Mouse (Mus musculus) liver, adult 2 months (tissue): ENCODE results near the gene Olfm1. TPM values are rescaled to one million over a fixed set of nuclear protein-coding genes. Genes with fewer than 3 reads are reported as not detected.

Source experiments
- DNase-seq: peaks from one replicate; pipeline ENCODE4 v3.0.0-alpha.2; 2011; ENCODE audit warnings: low read depth, low spot score; ENCODE audit errors: extremely low read depth
- H3K27ac ChIP-seq: fragments of 200-500 bp; replicated peaks from 2 replicates; pipeline ENCODE4 v1.5.1; 2012; ENCODE audit warnings: low read depth, mild to moderate bottlenecking, control low read depth, inconsistent platforms, low read length; ENCODE audit not compliant: insufficient read depth
- H3K27me3 ChIP-seq: fragments of 200-500 bp; 2 replicates; pipeline ENCODE4 v1.6.1; 2012; ENCODE audit warnings: mild to moderate bottlenecking, moderate library complexity, low read length, inconsistent platforms; ENCODE audit not compliant: control insufficient read depth, insufficient read depth
- H3K36me3 ChIP-seq: fragments of 200-500 bp; 2 replicates; pipeline ENCODE4 v1.6.1; 2012; ENCODE audit warnings: low read length, inconsistent platforms; ENCODE audit not compliant: control insufficient read depth, insufficient read depth
- H3K4me1 ChIP-seq: fragments of 200-500 bp; 2 replicates; pipeline ENCODE4 v1.6.1; 2011; ENCODE audit warnings: low read length; ENCODE audit not compliant: control insufficient read depth, insufficient read depth
- H3K4me3 ChIP-seq: fragments of 200-500 bp; 2 replicates; pipeline ENCODE4 v1.5.1; 2011; ENCODE audit warnings: low read depth, mild to moderate bottlenecking, control low read depth, low read length, moderate library complexity; ENCODE audit not compliant: insufficient read depth
- H3K79me2 ChIP-seq: fragments of 200-500 bp; 2 replicates; pipeline ENCODE4 v1.6.1; 2012; ENCODE audit warnings: inconsistent platforms, mild to moderate bottlenecking, low read length, moderate library complexity; ENCODE audit not compliant: control insufficient read depth, insufficient read depth
- H3K9ac ChIP-seq: fragments of 200-500 bp; 2 replicates; pipeline ENCODE4 v1.6.1; 2012; ENCODE audit warnings: low read depth, mild to moderate bottlenecking, control low read depth, inconsistent platforms, low read length
- CTCF ChIP-seq: fragments of 200-500 bp; IDR thresholded peaks from 2 replicates; pipeline ENCODE4 v1.5.1; 2011; ENCODE audit warnings: low read depth, low read length, control low read depth
- POLR2A ChIP-seq: fragments of 200-500 bp; IDR thresholded peaks from 2 replicates; pipeline ENCODE4 v1.6.1; 2011; ENCODE audit warnings: low read length, control low read depth; ENCODE audit not compliant: insufficient read depth; ENCODE audit errors: extremely low read depth
- WGBS: fragments of 180-500 bp; shearing (Covaris S2); methylation state at CpG from one replicate; pipeline ENCODE4 v1.1.7; 2018; 5-methylcytosine and 5-hydroxymethylcytosine counted together
- polyA plus RNA-seq: library from polyadenylated mRNA; depleted of rRNA; stranded (reverse); fragments of >200 nt; gene quantifications from 2 replicates; pipeline ENCODE4 v1.2.3, GENCODE M21; 2012
- total RNA-seq: library from RNA; depleted of rRNA; stranded (reverse); fragments of >200 nt; gene quantifications from 2 replicates; pipeline ENCODE4 v1.2.3, GENCODE M21; 2014

Olfm1 gene
- total and polyA plus RNA-seq, 2 experiments = 1.7 to 2.6 TPM

DNA sequence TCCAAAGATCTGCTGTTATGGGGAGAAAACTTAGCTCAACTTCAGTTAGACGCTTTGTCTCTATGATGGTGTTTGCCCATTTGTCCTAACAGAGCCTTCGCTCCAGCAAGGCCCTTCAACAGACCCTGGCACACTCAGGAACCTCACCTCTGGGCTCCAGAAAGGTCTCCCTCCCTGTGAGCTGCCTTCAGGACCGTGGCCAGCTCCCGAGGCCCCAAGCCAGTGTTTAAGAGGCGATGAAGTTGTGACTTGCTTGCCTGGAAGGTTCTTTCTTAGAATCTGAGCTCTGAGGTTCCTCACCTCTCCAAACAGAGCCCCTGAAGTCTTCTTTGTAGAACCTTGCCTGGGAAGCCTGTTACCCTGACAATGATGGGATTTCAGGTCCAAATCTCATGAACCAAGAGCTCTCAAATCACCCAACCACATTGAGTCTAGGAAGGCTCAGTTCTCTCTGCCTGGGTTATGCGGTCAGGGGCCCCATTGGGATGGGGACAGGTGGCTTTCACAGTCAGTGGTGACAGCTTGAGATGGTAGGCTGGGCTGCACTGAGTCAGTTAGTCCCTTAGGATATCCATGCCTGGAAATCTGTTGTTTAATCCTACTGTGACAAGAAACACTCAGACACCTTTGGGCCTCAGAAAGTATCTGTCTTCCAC lies 2.3 kb downstream of the Olfm1 start:
- Histone ChIP-seq H3K79me2 (no peaks in the 10 kb centered on the region), H3K36me3 (no peaks in the 10 kb centered on the region), H3K27ac (no peak overlapping the region), H3K9ac (no peak overlapping the region), H3K4me1 (0 out of 2 replicates have a peak, but pooled peaks cover 2% of the 10 kb centered on the region), H3K27me3 (peaks cover 3% of the 10 kb centered on the region), H3K4me3 (no peak overlapping the region)
- TF ChIP-seq CTCF = no peak
- TF ChIP-seq POLR2A = no peak
- no peak for DNase-seq
- WGBS = 34% methylated on average over 6 of the region's 6 CpGs

GRCm38 (mm10) chr2:28195726-28196125 lies 2.9 kb downstream of the Olfm1 start:
- peak; percentile 77 for DNase-seq
- WGBS = 31% methylated on average over 8 of the region's 8 CpGs
- H3K27me3 ChIP-seq = peaks cover 3% of the 10 kb centered on the region
- H3K79me2 ChIP-seq = no peaks in the 10 kb centered on the region
- no peak overlapping the region for H3K27ac ChIP-seq
- no peaks in the 10 kb centered on the region for H3K36me3 ChIP-seq
- TF ChIP-seq POLR2A = no peak
- no peak for TF ChIP-seq CTCF
- H3K4me3 ChIP-seq = no peak overlapping the region
- H3K9ac ChIP-seq = no peak overlapping the region
- H3K4me1 ChIP-seq = 0 out of 2 replicates have a peak, but pooled peaks cover 2% of the 10 kb centered on the region

- no peaks in the 10 kb centered on the region for H3K36me3 ChIP-seq
- H3K27ac ChIP-seq = no peak overlapping the region
- no peaks in the 10 kb centered on the region for H3K79me2 ChIP-seq
- DNase-seq = no peak
- 54% methylated on average over 3 of the region's 3 CpGs for WGBS
- H3K4me3 ChIP-seq = no peak overlapping the region
- peaks cover 13% of the 10 kb centered on the region for H3K27me3 ChIP-seq
- H3K9ac ChIP-seq = no peak overlapping the region
- TF ChIP-seq POLR2A = no peak
- no peak for TF ChIP-seq CTCF
- H3K4me1 ChIP-seq = no peaks in the 10 kb centered on the region
Observed at GRCm38 (mm10) chr2:28201441-28201841, 8.6 kb downstream of the Olfm1 start.

DNA sequence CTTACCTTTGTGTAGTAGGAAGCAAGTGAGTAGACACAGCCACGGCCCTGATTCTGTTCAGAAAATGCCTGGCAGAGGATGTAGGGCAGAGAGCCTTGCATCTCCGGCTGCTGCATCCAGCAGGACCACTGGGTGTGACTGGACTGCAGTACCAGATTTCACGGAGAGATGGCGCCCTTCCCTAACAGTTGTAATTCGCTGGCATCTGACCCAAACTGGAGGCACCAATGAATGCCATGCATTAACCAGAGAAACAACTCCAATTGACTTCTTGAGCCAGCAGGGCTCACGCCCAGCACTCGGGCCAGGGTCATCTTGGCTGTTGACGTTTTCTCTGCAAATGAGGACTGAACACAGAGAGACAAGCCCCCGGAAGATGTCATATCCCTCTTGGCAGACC lies 11.4 kb downstream of the Olfm1 start:
- Histone ChIP-seq H3K27ac (no peak overlapping the region), H3K4me3 (no peak overlapping the region), H3K9ac (no peak overlapping the region), H3K27me3 (peaks cover 14% of the 10 kb centered on the region), H3K4me1 (no peaks in the 10 kb centered on the region), H3K36me3 (no peaks in the 10 kb centered on the region), H3K79me2 (no peaks in the 10 kb centered on the region)
- peak; percentile 53 for DNase-seq
- TF ChIP-seq CTCF = peak; percentile 94
- no peak for TF ChIP-seq POLR2A
- WGBS = 8% methylated on average over 9 of the region's 9 CpGs

GRCm38 (mm10) chr2:28204677-28205466 lies 12.1 kb downstream of the Olfm1 start:
- peak overlapping the region; percentile 58; the same call in 1 of the 2 replicates for H3K4me3 ChIP-seq
- no peak for DNase-seq
- H3K27me3 ChIP-seq = peaks cover 14% of the 10 kb centered on the region
- no peaks in the 10 kb centered on the region for H3K4me1 ChIP-seq
- H3K79me2 ChIP-seq = no peaks in the 10 kb centered on the region
- whole genome bisulfite sequencing = 12% methylated on average over 19 of the region's 19 CpGs
- no peaks in the 10 kb centered on the region for H3K36me3 ChIP-seq
- no peak overlapping the region for H3K9ac ChIP-seq
- no peak overlapping the region for H3K27ac ChIP-seq
- TF ChIP-seq CTCF (no peak), POLR2A (no peak)

GRCm38 (mm10) chr2:28205467-28205805 lies 12.6 kb downstream of the Olfm1 start:
- under 1% methylated on average over 48 of the region's 49 CpGs for WGBS
- TF ChIP-seq POLR2A (no peak), CTCF (peak; percentile 82)
- Histone ChIP-seq H3K79me2 (no peaks in the 10 kb centered on the region), H3K27me3 (peaks cover 14% of the 10 kb centered on the region), H3K4me1 (no peaks in the 10 kb centered on the region), H3K27ac (no peak overlapping the region), H3K9ac (peak overlapping the region; percentile 86), H3K4me3 (peak overlapping the region; percentile 58), H3K36me3 (no peaks in the 10 kb centered on the region)
- no peak for DNase-seq
